Mouse (Mus musculus) 3T3-L1 (cell line): Measurements from ENCODE around the gene Plin3.

Source experiments
- DNase-seq: peaks from one replicate; pipeline ENCODE4 v3.0.0-alpha.2; 2015; ENCODE audit warnings: low read depth, low spot score

The Plin3 gene

DNA sequence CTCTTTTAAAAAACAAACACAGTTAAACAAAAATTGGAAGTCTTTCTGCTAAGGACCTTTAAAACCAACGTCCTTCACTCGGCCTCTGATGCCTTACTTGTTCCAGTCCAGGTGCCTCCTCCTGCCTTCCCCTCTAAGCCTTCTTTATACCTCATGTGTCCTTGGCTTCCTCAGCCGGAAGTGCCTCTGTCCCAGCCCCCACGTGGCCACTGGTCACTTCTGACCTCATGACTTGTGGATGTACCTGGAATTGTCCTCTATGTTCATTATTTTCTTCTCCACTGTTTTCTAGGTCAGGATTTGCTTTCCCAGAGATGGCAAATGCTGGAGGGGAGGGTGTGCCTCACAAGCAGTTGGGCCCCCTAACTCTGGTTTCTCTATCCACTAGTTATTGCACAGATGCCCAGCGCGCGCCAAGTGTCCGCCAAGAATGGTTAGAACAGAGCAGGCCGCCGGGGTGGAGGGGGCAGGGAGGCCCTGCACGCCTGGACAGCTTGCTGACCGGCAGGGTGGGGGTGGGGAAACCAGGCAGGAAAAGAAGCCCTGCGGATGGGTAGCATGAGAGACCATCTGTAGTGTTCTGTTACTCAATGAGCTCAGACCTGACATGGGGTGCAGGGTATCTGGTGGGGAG is 9.8 kb upstream of the Plin3 start:
- no peak for DNase-seq

DNA sequence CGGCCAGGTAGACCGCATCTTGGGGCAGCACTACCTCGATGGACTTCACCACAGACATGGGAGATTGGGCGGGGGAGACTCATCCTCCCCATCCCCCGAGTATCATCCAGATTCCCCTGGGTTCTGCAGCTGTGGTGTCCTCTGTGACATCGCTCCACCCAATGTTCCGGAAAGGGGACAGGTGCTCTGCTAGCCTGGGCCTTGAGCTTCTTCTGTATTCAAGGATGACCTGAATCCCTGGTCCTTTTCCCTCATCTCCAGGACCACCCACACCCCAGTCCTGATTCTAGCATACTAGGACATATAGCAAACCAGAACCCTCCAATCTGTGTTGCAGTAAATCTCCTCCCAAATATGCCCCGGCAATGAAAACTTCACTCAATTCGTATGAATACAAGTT is 7.5 kb upstream of the Plin3 start, which contains the start of gene Arrdc5:
TSS of gene Arrdc5 (minus strand) at position 101 of the 400 bp plus-strand sequence.
- DNase-seq: no peak

DNA sequence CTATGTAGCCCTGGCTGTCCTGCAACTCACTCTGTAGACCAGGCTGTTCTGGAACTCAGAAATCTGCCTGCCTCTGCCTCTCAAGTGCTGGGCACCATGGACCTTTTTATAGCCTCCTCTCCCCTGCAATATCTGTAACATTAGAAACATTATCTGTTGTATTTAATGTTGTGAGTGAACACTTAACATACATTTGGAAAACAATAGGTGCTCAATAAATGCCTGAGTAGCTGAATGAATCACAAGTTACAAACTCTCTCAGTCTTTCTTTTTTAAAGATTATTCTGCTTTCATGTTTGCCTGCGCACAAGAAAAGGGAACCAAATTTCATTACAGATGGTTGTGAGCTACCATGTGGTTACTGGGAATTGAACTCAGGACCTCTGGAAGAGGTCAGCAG is 5.6 kb upstream of the Plin3 start:
- no peak for DNase-seq

DNA sequence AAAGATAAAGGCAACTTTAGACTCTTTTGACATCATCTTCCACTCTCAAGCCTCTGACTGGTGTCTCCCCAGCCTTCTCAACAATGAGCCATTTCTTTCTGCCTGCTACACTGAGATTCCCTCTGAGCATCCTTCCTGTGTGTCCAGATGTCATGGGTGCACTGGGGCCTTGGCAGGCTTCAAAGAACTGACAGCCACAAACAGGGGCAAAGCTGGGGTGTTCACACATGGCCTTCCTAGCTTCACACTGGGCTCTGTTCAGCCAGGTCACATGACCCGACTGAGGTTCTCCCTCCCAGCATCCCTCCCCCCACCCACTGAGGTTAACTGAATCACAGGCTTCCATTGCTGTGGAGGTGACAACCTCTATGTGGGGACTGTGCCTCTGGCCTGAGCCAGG is 3.5 kb upstream of the Plin3 start:
- DNase-seq: no peak

DNA sequence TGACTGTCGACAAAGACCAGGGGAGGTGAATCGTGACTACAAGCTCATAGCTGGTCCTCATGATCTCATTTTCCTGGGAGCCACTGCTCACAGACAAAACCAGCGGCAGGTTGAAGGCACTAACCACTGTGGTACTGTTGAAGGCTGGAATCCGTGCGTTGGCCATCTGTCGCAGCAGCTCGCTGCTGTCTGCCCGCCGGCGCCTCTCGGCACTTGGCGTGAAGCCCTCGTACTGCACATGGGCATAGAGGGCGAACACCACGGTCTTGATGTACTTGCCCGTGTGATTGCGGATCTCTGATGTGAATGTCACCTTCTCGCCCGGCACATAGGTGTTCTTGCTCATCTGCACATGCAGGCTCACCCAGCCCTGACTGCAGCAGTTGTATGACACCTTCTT is 1.6 kb upstream of the Plin3 start:
- no peak for DNase-seq

DNA sequence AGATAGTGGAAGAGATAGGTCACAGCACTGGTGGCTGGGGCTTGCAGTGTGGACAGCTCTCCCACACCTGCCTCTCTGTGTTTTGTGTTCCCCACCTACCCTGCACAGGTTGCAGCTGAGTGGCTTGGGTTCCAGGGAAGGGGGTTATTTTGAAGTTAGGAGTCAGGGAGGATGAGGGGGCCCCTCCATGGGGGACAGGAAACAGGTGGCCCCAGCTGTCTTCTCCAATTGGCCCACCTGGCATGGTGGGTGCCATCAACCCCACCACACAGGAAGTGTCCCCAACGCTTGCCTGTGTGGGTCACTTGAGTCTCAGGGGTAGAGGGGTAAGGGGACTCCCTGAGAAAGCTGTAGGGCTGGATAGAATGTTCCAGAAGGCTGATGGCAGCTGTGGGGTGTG is 618 bp upstream of the Plin3 start:
- DNase-seq: no peak

DNA sequence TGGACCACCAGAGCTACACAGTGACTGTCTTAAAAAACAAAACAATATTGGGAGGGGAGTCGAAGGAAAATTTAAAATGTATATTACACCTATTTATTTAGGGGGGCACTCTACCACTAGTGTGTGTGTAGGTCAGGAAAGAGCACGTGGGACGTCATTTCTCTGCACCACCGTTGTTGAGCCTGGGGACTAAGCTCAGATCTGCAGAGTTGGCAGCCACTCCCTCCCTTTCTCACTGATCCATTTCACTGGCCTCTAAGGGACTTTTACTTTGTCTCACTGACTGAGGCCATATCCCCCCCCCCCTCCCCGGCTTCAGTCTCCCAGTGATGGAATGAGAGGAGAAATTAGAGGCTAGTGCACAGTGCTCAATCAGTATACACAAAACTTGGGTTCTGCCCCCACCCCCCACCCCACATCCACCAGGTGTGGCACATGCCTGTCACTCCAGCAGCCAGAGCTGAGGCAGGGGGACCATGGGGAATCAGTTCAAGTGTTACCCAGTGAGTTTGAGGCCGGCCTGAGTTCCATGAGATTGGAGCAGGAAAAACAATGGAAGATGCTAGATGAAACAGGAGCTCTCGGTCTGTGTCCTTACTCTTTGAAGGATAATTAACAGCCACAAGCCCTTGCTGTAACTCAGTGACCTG is 722 bp downstream of the Plin3 start:
- DNase-seq: no peak

DNA sequence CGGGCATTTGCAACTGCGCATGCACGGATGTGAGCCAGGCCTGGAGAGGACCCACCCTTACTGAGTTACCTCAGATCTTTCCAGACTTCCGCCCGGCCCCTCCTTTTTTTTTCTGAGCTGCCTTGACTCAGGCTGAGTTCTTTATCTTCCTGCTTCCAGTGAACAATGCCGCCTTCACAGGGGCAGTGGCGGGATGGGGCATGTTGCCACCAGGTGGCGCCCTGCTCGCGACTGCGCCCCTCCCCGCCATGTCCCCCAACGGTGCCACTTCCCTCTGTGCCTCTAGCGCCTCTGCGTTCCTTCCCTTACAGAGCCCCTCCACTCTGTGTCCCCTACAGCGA is 1.5 kb downstream of the Plin3 start:
- DNase-seq: peak; percentile 99

DNA sequence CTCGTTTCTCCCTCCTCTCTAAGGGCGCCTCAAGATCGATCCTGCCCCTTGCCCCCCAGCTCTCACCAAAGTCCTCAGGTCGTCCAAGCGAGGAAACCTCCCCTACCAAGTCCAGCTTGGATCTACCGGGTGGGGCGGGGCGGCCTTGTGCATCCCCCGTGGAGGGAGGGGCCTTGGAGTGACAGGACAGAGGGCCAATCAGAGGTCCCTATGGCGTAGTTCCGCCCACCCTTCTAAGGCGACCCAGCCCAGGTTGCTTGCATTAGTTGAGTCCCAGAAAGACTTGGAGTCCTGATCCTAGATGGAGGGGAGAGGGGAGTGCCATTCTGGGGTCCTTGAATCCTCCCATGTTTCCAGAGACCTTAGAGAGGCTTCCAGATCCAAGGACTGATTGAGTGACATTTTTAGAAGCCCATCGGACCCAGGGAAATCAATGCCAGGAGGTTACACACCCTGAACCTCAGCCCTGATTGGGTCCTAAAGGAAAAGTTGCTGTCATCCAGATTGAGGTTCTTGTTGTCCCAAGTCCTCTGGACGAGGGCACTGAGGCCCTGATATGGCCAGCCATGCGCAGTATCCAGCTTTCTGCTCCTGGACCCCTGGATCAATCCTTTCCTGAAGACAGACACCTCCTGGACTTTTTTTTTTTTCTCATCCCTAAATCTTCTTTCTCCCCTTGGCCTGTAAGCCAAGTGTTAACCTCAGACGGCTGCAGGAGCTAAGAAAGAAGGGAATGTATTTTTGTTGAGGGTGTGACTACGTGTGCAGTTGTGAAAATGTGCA is 2.1 kb downstream of the Plin3 start:
- peak; percentile 97 for DNase-seq

DNA sequence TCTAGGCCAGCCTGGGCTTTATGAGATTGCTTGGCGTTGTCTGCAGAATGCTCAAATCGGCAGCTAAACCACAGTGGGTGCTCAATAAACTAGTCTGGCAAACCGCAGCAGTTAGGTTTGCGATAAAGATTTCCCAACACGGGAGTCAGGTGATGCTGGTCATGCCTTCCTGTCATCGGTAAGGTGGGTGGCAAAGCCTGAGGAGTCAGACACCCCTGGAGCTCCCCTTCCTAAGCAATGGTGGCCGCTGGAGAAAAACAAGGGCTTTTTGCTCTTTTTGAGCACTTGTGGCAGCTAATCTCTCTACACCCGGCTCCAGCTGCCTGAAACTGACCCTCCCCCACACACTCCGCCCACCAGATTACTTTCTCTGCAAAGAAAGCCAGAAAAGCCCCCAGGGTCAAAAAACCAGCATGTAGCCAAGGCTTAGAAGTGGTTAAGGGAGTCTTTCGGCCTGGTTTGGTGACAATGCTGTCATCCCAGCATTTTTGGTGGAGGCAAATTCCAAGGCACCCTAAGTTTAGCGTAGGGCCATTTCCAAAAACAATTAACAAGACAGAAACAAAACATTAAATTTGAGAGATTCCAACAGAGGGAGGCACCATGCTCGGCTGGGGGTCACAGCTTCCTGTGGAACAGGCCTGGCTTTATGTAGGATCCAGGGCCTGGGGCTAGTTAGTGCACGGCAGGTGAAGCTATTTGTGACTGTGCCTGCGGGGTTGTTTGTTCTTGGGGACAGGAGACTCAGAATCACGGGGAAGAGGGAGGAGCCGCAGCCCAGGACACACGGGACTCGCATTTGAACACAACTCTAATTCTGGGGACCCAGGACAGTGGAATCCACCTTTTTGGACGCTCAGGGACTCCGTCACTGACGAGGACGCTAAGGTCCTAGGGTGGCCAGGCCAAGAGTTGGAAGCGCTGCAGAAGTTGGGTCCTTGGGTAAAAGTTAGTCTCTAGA is 3.0 kb downstream of the Plin3 start:
- DNase-seq: peak; percentile 65

DNA sequence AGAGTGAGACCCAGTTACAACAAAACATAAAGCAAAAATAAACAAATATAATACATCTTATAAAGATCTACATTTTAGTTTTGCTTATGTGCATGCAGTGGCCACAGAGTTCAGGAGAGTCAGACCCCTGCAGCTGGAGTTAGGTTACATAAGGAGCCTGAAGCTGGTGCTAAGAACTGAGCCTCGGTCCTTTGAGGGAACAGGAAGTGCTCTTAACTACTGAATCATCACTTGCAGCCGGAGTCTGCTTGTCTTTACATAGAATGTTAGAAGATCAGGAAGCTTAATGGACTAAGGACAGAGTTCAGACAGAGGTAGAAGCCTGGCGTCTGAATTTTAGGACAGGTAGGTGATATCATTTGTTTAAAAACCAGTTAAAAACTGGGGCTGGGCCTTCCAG is 3.8 kb downstream of the Plin3 start:
- peak; percentile 40 for DNase-seq

DNA sequence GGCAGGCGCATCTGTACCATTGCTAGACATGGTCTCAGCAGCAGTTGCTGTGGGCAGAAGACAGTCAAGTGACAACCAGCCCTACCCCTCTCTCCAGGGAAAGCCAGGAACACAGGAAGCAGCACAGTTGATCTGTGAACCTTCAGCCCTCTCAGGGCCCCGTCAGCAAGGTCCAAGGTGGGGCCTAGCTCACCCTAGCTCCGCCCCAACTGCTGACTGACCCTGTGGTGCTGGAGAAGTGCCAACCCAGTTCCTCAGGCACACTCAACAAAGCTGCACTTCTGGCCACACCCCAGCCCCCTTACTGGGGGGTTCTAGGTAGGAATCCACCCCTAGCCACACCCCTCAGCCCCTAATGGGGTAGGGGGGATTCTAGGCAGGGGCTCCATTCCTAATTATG is 4.8 kb downstream of the Plin3 start:
- peak; percentile 57 for DNase-seq

DNA sequence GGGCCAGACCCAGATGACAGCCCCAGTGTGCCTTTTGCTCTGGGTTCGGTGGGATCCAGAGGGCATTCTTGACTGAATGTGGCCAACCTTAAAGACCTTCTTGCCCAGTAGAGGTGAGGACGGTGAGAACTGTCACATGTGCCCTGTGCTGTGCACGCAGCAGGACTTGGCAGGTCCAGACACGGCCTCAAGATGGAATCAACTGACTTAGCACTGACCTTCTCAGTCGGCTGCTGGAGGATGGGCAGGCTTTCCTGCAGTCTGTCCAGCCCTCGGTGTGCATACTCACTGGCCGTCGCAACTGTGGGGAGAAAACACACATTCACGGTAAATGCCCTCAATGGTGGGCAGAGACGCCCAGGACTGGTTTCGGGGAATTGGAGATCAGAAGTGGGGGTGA is 6.7 kb downstream of the Plin3 start:
- DNase-seq: no peak

DNA sequence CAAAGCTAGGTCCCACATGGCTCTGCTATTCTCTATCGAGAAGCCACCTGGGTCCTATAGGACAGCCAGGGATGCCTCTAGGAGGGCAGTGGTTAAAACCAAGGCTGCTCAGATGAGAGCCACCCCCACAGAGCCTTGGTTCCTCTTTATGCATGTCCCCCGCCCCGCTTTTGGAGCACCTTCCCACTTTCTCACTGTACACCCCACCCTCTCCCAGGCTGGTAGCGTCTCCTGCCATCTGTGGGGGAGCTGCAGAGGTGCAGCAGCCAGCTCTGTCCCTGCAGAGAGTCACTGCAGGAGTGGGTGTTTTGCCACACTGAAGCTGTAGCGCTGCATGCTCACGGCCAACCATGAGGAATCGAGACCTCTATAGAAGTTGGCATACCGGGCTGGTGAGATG is 9.4 kb downstream of the Plin3 start:
- DNase-seq: no peak

DNA sequence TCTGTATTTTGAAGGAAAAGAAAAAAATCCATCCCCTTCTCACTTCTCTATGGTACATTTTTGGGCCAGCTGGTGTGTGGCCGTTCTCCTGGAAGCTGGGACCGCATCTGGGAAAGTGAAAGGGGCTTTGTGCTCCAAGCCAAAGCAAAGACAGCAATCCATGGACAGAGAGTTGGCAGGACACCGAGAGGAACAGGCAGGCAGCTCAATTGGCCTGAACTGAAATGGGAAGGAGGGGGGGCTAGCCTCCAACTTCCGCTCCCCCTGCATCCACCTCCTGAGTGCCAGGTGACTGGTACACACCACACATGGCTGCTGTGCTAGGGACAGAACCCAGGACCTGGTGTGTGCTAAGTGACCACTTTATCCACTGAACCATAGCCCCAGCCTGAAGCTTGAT is 9.9 kb downstream of the Plin3 start:
- no peak for DNase-seq

DNA sequence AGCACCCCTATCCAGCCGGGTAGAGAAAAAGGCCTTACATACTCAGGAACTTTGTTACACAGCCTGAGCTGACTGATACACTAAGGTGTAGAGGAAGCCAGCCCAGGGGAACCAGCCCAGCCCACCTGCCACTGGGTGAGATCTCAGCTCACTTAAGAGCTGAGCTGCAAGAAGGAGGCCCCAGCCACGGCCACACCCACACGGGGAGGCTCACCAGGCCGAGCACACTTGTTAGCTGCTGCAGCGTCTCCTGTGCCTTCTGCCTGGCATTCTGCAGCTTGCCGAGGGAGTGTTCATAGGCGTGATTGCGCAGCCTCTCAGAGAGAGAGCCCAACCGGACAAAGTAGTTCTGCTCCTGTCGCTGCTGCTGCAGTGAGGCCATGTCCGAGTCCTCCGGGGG is 11.5 kb downstream of the Plin3 start:
- no peak for DNase-seq

DNA sequence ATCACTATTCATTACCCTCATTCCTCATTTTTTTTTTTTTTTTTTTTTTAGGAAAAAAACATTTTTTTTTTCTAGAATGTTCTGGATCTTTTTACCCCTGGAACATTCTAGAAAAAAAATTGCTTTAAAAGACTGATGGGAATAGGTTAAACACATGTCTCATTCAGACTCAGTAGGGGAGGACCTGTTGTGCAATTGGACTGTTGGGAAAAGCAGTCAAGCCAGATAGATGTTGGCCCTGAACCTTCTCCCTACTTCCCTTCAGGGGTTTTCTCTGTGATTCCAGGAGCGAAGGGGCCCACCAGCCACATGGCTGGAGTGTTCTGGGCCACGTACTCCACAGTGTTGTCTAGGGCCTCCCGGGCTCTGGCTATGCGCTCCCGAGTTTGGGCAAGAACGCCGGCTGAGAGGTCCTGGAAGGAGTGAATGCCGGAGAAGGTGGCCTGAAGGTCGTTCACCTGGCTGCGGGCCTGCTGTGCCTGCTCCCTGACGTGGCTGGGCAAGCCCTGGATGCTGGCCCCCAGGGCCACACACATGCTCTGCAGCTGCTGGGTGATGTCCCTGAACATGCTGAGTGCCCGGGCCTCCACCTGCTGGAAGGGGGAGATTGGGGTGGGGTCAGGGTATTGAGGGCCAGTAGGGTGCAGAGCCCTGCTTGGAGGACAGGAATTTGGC is 13.1 kb downstream of the Plin3 start:
- DNase-seq: no peak

DNA sequence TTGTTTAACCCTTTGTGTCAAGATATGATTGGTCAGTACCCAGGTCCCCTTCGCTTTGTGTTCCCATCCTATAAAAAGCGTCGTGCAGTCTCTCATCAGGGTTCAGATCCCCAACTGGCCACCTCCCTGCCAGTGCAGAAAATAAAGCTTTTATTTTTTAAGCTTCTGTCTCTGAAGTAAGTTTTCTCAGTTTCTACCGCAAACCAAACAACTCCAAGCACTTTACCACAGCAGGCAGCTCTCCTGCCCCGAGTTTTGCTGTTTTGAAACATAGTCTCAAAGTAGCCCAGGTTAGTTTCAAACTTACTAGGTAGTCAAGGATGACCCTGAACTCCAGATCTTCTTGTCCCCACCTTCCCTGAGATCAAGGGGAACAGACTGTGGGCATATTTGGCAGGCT is 14.3 kb downstream of the Plin3 start:
- DNase-seq: no peak

DNA sequence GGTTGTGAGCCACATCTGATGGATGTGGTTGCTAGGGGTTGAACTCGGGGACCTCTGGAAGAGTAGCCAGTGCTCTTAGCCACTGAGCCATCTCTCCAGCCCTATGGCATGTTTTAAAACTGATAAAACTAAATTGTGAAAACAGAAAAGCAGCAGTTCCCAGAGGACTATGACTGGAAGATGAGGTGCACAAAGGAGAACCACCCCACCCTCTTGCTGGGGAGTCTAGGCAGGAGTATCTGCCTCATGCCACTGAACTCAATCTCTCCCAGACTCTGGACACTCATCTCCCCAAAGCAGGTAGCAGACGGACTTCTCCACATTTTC is 15.1 kb downstream of the Plin3 start:
- DNase-seq: peak; percentile 30

DNA sequence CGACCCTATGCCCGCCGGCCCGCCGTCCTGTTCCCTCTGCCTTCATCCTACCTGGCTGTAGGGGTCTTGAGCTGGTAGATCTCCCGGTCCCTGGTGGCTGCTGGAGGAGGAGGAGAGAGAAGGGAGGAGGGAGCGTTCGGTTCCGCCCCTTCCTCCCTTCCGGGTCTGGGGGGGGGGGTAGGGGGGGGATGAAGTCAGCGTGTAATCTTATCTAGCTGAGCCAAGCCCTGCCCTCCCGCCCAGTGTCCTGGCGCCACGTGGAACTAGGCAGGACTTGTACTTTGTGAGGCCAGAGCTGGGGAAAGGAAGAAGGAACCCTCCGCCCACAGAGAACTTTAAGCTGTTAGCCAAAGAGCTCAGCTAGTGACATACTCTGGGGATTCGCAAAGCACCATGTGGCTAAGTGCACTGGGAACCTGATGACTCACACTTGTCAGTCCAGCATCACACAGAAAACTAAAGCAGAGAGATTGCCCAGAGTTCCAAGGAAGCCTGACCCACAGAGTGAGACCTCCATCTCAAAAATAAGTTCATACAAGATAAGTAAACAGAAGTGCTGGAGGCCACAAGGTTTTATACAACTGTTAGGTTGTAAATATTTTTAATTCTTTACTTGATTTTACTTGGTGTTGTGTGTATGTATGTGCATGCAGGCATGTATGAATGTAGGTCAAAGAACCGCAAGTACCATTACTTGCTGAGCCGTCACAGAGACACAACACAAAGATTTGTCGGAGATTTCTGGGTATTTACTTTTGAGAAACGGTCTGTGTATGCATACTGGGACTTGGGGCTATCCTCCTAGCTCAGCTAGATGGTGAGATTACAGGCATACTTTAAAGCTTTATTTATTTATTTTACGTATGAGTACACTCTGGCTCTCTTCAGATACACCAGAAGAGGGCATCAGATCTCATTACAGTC is 15.8 kb downstream of the Plin3 start, which contains the start of gene Ticam1:
TSS of gene Ticam1 (minus strand) at position 144 of the 924 bp plus-strand sequence.
- DNase-seq: peak; percentile 100
